Mouse (Mus musculus): ENCODE results near the gene Idi1.

The Idi1 gene

DNA sequence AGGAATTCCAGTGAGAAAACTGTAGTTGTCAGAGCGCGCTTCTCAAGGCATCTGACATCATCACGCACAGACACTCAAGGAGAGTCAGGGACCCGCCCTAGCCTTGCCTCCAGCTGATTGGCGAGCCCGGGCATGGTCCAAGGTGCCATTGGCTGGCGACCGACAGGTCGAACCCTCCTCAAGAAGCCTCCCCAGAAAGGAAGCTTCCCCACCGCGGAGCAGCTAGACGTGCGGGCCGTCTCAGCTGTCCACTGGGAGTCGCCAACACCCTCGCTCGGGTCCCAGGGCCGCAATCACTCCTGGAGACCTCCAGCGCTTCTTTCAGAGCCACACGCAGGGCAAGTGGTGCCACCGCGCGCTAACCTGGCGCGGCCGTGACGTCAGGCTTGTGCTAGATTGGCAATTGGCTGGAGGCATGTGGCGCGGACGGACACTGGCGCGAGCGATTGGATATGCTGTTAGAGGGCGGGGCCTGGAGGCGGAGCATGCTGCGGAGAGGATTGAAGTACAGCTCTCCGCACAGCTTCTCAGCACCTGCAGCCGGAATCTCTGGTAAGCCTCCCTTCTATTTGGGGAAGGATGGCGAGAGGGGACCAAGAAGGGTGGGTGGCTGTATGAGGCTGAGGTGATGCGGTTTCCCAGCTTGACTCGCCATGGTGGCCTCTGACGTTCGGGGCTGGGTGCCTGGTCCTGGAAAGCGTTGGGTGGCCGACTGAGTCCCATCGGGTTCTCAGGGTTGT is at the start of gene Idi1:
Idi1 (plus strand) TSS at position 57 of the 740 bp plus-strand sequence.
- in situ Hi-C loops (cut with MboI, MseI) = loop anchor here (5.0 kb wide), 1 partner anchor 107 kb away; no protein-coding TSS in a partner anchor

DNA sequence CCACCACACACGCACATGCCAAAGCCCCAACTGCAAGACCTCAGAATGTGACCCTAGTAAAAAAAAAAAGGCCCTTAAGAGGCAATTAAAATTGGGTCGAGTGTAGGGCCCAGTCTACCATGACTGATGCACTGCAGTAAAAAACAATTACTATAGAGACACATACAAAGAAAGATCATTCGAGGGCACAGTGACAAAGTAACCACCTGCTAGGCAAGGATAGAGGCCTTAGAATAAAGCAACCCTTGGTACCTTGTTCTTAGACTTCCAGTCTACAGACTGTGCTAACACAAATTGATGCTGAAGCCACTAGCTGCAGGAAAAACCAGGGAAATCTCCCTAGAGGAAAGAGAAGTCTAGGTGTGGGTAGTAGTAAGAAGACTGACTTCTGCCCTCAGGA is 46.9 kb upstream of the Idi1 start:
- in situ Hi-C loops (cut with MboI, MseI) = no loop called here

DNA sequence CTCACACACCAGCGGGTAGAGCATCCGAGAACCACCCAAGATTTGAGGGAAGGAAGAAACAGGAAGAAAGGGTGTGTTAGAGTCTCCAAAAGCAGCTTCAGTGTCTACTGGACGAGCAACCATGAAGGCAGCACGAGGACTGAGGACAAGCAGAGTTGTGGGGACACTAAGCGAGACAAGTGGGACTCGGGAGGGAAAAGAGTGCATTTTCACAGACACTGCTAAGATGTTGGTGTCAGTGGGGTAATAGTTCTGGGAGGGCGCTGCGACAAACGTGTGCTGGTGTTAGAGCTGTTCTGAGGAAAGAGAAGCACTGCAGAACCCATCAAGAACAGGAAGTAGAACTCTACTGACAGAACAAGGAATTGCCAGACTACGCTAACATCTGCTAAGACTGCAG is 46.2 kb upstream of the Idi1 start:
- in situ Hi-C loops (cut with MboI, MseI) = no loop called here

DNA sequence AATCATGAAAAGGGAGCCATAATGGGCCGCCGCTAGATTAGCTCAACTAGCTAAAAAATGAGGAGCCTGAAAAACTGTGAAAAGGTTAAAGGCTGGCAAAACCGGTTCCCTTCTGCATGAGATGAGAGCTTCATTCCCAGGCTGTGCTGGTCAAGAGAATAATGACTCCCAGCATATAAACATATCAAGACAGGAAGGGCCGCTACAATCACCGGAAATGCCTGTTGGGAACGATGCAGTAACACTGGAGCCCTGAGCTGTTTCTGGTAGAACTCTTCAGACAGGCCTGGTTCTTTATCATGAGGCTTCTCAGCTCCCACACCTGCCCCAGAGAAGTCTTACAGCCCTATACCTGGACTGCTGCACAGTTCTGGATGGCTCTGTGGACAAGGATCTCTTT is 45.4 kb upstream of the Idi1 start:
- in situ Hi-C loops (cut with MboI, MseI) = loop anchor here (10.0 kb wide), 1 partner anchor 135 kb away; no protein-coding TSS in a partner anchor

DNA sequence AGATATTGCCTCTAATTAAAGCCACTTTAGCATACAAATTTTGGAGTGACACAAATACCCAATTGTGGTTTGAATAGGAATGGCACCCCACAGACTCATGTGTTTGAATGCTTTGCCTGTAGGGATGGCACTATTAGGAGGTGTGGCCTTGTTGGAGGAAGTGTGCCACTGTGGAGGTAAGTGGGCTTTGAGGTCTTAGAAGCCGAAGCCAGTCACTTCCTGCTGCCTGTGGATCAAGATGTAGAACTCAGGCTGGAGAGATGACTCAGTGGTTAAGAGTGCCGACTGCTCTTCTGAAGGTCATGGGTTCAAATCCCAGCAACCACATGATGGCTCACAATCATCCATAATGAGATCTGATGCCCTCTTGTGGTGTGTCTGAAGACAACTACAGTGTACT is 44.4 kb upstream of the Idi1 start:
- in situ Hi-C loops (cut with MboI, MseI) = loop anchor here (10.0 kb wide), 1 partner anchor 134 kb away; no protein-coding TSS in a partner anchor

DNA sequence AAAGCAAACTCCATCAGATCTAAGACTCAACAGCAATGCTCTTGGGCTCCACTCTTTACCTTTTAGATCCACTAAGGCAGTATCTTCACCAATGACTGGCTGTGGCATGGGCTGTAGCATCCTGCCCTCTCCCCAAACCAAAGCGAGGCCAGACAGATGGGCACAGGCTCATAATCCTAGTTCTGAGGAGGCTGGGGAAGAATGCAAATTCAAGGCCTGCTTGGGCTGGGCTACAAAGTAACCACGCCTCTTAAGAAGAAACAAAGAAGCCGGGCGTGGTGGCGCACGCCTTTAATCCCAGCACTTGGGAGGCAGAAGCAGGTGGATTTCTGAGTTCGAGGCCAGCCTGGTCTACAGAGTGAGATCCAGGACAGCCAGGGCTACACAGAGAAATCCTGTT is 43.5 kb upstream of the Idi1 start:
- in situ Hi-C loops (cut with MboI, MseI) = loop anchor here (10.0 kb wide), 1 partner anchor 133 kb away; no protein-coding TSS in a partner anchor

DNA sequence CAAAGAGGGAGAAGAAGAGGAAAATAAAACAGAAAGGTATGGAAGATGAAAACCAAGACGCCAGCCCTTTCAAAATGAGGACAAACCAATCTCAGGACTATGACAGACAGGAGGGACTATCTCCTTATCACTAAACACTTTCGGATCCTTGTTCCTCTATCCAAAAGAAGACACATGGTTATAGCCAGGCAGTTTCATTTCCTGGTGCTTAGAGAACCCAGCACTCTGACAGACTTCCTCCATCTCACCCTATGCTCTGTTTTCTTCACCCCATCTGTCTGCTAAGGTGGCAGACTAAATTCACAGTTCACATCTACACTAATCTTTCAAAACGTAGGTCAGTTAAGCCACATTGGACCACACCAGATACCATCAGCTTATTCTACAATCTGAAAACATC is 43.0 kb upstream of the Idi1 start:
- in situ Hi-C loops (cut with MboI, MseI) = loop anchor here (10.0 kb wide), 1 partner anchor 133 kb away; no protein-coding TSS in a partner anchor

DNA sequence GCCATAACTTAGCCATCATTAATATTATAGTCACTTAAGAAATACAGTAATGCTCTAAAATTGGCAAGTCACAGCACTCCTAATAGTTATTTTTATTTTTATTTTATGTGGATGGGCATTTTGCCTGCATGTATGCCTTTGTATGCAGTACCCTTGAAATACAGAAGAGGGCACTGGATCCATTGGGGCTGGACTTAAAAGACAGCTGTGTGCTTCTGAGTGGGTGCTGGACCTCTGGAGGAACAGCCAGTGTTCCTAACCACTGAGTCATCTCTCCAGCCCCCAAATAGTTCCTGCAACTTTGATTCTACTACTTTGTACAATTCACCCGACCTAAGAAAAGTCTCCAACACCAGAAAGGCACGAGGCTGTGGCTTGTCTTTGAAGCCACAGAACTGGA is 37.6 kb upstream of the Idi1 start:
- in situ Hi-C loops (cut with MboI, MseI) = loop anchor here (10.0 kb wide), 1 partner anchor 127 kb away; no protein-coding TSS in a partner anchor

DNA sequence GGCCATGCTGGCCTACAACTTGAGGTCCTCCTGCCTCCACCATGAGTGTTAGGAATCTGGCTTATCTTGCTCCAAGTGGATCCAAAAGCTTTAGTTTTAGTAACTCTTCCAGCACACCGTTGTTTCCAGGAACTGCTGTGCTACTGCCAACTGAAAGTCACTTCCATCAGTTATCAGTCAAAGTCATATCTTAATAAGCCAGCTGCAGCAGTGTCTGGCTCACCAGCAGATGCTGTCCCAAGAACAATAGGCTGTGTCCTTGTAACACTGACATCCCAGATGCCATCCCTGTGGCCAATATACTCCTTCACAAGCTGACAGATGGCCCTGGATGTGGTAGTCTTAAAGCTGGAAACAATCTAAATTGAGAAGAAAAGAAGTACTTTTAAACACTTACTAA is 36.0 kb upstream of the Idi1 start:
- in situ Hi-C loops (cut with MboI, MseI) = loop anchor here (10.0 kb wide), 1 partner anchor 125 kb away; no protein-coding TSS in a partner anchor

DNA sequence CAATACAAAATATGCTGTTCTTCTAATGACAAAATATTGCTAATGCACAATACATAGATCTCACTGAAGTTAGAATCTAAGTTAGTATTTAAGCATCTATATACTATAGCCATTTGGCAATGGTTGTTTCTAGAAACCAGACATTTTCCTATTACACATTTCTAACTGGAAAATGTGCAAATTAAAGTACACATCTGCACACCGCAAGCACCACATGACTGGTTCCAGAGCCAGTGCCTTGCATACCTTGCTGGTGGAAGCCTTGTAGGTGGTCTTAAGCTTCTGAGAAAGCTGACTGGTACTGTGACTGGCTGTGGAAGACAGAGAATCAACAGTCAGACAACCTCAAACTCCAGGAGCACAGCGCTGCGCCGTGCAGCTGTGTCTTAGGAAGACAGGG is 31.9 kb upstream of the Idi1 start:
- in situ Hi-C loops (cut with MboI, MseI) = no loop called here

DNA sequence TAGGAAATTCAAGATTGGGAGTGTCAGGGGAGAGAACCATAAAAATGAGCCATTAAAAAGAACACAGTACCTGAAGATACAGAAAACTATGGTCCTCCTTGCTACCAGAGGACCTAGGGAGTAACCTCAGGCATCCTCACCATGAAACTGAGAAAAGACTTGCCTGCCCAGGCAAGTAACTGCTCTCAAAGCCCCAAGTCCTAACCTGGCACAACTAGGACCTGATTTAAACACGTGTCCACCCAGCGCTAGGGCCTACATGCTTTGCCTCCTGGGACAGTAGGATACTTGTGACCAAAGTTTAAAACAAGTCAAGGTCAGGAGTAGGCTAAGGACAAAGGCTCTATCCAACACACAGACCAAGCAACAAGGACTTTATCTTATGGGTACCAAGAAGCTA is 30.5 kb upstream of the Idi1 start:
- in situ Hi-C loops (cut with MboI, MseI) = no loop called here

DNA sequence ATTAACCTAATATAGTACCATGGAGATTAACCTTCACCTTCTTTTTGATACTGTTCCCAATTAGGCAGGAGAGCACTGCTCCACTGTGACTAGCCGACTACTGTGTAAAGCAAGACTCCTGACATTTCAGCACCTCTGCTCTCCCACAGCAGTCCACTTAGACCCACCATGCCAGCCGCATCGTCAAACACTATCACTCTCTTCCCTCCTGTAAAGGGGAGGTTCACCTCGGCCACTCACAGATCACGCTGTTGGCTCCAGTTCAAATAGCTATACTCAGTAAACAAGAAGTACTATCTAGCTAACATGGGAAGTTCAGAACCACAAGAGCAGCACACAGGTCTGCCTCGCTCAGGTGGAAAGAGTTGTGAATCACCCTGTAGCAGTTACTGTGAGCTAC is 26.8 kb upstream of the Idi1 start:
- in situ Hi-C loops (cut with MboI, MseI) = no loop called here

DNA sequence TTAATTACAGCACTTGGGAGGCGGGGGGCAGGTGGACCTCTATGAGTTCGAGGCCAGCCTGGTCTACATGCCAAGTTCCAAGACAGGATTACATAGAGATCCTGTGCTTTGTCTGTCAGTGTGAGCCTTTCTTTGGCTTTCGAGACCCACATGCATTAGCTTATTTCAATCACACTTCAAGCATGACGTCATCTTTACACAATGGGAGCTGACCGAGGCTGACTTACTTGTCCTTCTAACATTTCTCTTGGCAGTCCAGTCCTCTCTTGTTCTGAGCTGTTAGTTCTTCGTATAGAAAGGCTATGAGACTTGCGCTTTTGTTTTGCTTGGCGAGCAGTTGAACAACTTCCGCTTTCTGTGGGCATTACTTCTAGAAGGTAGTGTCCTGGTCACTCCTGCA is 24.4 kb upstream of the Idi1 start:
- in situ Hi-C loops (cut with MboI, MseI) = no loop called here

DNA sequence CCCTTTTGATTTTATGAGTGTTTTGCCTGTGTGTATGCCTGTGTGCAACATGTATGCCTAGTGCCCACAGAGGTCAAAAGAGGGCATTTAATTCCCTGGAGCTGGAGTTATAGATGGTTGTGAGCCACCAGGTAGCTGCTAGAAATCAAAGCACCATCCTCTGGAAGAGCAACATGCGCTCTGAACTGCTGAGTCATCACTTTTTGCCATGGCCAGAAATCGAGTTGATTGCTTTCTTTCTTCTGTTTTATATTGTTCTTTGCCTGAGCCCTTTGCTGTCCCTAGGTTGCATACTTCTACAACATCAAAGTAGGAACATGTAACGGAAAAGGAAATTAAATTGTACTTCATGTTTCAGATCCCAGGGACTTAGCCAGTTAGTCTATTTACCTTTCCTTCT is 20.3 kb upstream of the Idi1 start:
- in situ Hi-C loops (cut with MboI, MseI) = no loop called here

DNA sequence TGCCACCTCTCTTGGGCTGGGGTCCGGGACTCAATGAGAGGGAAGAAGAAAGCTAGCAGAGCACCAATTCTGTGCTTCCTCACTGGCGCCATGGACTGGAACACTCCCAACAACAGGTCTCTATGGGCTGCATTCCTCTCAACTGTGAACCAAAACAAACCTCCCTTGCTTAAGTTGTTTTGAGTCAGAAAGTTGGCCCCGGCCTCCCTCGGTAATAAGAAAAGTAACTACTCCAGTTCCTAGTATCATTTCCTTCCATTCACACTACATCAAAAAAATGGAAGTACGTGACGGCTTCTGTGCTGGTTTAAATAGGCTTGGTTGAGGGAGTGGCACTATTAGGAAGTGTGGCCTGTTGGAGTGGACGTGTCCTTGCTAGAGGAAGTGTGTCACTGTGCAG is 18.7 kb upstream of the Idi1 start:
- in situ Hi-C loops (cut with MboI, MseI) = no loop called here

DNA sequence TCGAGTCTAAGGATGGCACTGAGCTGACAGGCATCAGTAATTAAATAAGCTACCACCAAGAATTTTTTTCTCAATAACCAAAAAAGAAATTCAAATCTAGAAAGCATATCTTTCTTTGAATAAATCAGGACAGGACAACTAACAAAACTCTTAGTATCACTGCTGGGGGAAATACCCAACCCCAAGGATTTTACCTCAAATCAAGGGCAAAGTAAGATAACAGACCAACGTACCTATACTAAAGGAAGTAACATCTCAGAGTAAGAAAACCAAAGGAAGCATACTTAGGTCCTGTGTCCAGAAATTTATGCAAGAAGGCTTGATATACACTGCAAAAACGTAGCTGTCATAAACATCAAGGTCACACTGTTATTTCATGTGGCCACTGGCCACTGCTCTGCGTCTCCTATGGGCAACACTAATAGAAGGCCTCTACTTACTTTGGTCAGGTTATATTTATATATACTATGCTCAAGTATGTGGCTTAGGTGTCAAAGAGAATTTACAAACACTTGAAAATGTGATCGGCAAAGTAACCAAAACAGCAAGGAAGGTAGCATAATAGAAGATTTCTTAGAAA is 15.6 kb upstream of the Idi1 start:
- in situ Hi-C loops (cut with MboI, MseI) = loop anchor here (10.0 kb wide), 1 partner anchor 225 kb away; the partner anchor contains the start of gene Larp4b

DNA sequence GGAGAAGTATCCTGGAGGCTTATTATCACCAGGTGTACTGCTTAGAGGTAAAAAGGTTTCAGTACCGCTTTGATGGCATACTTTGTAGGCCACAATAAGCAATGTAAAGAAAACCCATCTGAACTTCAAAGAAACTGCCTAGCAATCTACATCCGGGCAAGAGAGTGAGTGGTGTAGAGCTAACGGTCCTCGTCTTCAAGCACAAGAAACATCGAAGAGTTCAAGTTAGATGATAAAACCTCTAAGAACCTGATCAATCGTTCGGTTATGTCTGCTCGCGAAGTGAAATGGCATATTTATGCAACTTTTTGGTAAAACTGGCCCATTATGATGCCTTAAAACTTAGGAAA is 15.2 kb upstream of the Idi1 start:
- in situ Hi-C loops (cut with MboI, MseI) = loop anchor here (10.0 kb wide), 1 partner anchor 225 kb away; the partner anchor contains the start of gene Larp4b

DNA sequence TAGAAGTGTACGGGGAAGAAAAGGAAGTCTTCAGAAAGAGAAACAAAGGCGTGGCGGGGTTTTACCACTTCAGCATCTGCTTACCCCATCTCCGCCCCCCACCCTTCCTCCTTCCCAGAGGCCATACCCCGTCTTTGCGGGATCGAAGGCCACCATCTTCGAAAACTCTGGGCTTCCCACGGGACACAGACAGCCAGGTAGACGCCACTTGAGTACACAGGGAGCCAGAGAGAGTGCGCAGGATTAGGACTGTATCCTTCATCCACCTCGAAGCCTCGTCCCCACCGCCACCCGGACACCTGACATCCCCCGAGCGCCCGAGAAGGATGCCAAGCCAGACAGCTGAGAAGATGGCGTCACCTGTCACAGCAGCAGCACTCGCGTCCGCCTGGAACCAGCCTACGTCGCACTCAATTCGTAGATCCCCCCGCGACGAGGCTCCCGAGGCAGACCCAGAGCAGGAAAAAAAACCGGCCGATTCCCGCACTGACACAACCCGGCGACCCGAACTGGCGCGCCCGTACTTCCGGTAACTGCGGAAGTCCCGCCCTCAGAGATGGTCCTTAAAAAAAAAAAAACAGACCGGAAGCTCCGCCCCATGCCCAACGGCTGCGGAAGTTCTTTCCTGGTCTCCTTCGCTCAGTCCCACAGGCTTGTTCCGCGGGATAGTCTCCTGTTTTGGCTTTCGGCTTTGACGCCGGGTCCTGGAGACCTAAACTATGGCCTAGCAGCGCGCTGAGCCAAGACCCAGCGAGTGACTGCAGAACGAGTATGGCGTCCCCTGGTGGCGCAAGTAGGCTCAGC is 14.6 kb upstream of the Idi1 start:
- in situ Hi-C loops (cut with MboI, MseI) = loop anchor here (10.0 kb wide), 1 partner anchor 224 kb away; the partner anchor contains the start of gene Larp4b

DNA sequence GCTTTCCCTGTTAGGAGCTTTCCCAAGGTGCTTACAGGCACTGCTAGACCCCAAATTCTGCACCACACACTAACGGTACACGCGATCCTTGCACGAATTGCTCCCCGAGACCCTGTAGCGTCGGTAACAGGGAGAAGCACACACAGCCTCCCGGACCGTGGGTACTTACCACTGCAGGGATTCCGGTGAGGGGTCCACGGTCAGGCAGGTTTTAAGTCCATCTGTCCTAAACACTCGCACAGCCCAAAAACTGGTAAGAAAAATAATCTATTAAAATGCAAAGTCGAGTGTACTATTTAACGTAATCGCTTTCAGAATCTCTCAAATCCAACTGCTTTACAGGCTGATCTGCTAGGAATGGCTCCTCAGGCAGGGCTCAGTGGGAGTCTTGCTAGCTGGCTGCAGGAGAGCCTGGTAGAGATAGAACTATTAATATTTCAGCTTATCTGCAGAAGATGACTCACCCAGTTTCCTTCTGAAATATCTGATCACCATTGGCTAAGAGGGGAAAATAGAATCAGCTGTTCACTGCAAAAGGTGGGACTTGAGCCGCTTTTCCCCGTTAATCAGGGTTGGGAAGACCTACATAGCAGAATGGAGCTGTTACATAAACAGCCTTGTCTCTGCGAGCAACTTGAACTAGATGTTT is 13.9 kb upstream of the Idi1 start, which contains the start of gene Wdr37:
Wdr37 (minus strand) TSS at position 596 of the 649 bp plus-strand sequence.
- in situ Hi-C loops (cut with MboI, MseI) = loop anchor here (10.0 kb wide), 1 partner anchor 223 kb away; the partner anchor contains the start of gene Larp4b

DNA sequence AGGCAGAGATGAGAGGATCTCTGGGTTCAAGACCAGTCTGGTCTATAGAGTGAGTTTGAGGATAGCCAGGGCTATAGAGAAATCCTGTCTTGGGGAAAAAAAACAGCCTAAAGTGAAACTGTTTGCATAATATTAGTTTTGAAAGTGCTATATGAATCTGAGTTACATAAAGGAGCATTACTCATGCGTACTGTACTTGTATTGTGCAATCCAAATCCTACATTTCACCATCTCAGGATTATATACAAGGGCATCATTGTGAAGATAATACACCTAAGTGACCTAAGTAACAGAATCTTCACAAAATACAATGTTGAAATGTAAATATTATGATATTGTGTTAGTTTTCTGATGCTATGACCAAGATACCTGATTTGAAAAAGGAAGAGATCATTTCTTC is 11.5 kb upstream of the Idi1 start:
- in situ Hi-C loops (cut with MboI, MseI) = loop anchor here (10.0 kb wide), 1 partner anchor 221 kb away; the partner anchor contains the start of gene Larp4b

DNA sequence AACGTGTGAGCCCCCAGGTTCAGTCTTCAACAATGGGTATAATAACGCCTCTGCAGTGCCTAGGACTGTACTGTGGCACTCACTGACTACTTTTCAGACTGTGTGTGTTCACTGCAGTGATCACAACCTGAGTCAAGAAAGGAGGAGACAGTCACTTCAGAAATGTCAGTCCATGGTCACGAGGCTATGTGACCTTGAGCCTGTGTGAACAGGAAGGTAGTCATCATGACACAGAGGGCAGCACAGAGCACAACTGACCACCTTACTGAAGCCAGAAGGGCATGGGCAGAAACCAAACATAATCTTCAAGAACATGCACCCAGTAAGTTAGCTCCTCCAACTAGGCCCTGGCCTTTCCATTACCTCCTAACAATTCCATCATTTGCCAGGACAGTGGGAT is 3.7 kb upstream of the Idi1 start:
- in situ Hi-C loops (cut with MboI, MseI) = no loop called here

All from T-helper 2 cell (primary cell).